Mouse (Mus musculus) c-Kit-positive CD71-positive TER-119-negative erythroid progenitor cells, embryonic 14.5 days (primary cell): Measurements from ENCODE around the gene Disp2.

Source experiments
- DNase-seq: peaks from one replicate; pipeline ENCODE4 v3.0.0-alpha.2; 2013; ENCODE audit warnings: low read depth

Gene Disp2

GRCm38 (mm10) chr2:118789501-118789900 lies 10.0 kb downstream of the Disp2 start:
- DNase-seq: no peak

DNA sequence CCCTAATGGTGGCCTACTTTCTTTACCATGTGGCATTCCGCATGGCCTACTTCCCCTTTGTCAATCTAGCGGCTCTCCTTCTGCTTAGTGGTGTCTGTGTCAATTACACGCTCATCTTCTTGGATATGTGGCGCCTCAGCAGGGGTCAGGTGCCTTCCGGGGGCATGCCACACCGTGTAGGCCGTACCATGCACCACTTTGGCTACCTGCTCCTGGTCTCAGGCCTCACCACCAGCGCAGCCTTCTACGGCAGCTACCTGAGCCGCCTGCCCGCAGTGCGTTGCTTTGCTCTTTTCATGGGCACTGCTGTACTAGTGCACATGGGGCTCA lies 10.7 kb downstream of the Disp2 start:
- no peak for DNase-seq

DNA sequence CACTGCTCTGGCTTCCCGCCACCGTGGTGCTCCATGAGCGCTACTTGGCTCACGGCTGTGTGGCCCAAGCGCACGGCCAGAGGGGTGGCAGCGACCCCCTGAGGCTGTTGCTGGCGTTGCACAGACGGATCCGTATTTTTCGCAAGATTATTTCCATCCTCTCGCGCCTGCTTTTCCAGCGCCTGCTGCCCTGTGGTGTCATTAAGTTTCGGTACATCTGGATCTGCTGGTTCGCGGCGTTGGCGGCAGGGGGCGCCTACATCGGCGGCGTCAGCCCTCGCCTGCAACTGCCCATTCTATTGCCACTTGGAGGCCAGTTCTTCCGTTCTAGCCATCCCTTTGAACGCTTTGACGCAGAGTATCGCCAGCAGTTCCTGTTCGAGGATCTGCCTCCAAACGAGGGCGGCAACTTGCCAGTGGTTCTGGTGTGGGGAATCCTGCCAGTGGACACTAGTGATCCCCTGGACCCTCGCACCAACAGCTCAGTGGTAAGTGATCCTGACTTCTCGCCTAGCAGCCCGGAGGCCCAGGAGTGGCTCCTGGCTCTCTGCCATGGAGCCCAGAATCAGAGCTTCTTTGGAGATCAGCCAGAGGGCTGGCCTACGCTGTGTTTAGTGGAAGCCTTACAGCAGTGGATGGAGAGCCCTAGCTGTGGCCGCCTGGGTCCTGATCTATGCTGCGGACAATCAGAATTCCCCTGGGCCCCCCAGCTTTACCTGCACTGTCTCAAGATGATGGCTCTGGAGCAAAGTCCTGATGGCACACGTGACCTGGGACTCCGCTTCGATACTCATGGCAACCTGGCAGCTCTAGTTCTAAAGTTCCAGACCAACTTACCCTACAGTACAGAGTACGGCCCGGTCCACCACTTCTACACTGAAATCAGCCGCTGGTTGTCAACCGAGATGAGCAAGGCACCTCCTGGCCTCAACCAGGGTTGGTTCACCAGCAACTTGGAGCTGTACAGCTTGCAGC lies 11.3 kb downstream of the Disp2 start:
- DNase-seq: no peak

GRCm38 (mm10) chr2:118791591-118792258 lies 12.2 kb downstream of the Disp2 start:
- no peak for DNase-seq

DNA sequence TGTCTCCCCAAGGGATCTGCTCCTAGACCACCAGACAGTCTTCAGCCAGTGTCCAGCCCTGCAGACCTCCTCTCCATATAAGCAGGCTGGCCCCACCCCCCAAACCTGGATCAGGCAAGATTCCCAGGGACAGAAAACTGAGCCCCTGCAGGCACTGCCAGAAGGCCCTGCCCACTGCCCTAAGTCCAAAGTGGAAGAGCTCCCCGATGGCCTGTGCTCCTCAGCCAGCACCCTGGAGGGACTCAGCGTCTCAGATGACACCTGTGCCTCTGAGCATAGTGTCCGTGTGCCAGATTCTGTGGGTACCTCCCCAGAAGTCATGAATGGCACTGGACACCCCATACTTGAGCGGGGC lies 12.7 kb downstream of the Disp2 start:
- no peak for DNase-seq

GRCm38 (mm10) chr2:118793636-118794035 lies 14.1 kb downstream of the Disp2 start:
- DNase-seq: no peak

DNA sequence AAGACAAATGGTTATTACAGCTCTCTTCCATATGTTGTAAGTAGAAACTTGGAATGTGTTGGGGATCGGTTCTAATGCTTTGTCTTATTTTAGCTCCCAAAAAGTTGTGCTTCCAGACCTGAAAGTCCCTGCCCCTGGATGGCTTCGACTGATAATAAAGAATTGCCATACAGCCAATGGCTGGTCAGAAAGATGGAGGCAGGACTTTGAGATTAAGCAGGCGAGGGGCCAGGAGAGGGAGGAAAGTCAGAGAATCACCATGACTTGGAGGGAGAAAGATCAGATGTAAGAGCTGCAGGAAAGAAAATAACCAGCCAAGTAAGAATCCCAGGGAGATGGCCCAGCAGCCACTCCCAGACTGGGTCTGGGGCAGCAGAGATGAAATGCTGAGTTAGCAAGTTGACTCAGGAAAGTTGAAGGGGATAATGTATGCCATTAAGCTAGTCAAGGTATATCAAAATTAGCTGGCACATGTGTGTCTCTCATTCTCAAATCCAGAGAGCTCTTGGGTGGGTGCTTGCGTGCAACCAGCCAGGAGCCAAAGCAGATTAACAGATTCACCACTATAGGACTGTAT lies 23.1 kb downstream of the Disp2 start:
- no peak for DNase-seq

- DNase-seq: no peak
Observed at GRCm38 (mm10) chr2:118804474-118804873, 25.0 kb downstream of the Disp2 start.

GRCm38 (mm10) chr2:118805137-118805536 lies 25.6 kb downstream of the Disp2 start:
- DNase-seq: no peak

DNA sequence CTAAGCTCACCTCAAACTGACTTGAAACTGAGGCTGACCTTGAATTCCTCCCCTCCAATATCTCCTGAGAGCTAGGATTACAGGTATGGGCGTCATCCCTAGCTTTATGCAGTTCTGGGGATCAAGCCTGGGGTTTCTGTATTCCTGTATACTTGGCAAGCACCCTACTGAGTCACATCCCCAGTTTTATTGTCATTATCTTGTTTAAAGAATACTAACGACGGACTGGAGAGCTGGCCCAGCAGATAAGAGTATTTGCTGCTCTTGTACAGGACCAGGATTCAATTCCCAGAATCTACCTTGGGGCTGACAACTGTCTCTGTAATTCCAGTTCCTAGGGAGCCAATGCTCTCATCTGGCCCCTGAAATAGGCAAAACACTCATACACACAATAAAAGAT lies 26.2 kb downstream of the Disp2 start:
- no peak for DNase-seq

DNA sequence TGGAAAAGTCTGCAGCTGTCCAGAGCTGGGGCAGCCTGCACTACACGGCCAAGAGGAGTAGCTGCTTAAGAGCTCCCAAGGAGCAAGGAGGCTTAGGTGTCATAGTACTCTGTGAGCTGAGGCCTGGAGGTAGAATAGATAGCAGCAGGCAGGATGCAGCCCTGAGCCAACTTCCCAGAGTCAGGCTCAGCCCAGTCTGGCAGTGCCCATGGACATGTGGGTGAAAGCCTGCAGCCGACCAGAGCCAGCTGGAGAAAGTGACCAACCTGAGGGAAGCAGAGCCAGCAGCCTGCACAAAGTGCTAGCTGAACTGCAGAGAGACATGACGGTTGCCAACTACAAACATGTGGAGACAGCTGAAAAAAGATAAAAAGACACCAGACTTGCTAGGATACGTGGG lies 27.3 kb downstream of the Disp2 start:
- no peak for DNase-seq

DNA sequence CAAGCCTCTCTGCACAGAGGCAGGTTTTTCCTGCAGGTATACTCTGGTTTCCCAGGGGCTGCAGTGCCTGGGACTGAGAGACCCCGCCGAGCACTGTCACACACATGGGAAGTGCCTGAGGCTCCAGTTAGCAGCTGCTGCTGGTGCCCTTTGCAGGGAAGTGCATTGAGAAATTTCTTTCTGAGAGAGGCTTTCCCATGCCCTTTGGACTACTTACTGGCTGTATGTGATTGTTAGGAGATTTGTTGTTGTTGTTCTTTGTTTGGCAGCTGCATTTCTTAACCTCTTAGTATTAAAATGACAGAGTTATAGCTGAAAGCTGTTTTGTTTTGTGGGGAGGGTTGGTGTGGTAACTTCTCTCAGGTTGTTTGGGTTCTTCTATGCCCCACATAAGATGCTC lies 31.3 kb downstream of the Disp2 start:
- no peak for DNase-seq

DNA sequence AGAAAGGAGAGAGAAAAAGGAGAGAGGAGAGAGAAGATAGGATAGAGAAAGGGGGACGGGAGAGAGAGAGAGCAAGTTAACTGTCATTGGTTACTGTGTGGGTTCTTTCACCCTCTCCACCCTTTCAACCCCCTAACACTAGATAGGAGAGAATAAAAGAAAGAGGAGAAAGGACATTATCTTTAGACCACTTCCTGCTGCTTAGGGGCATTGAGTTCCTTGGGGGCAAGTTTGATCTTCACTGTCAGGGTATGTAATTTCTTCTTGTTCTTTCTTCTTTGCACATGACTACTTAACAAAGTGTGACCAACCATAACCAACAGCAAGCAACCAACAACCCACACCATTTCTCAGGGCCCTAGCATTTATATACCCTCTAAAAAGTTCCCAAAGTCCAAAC lies 33.2 kb downstream of the Disp2 start:
- no peak for DNase-seq

GRCm38 (mm10) chr2:118813981-118814836 lies 34.7 kb downstream of the Disp2 start, which contains the start of gene Knstrn:
Knstrn (plus strand) TSS chr2:118814003.
- peak; percentile 89 for DNase-seq

DNA sequence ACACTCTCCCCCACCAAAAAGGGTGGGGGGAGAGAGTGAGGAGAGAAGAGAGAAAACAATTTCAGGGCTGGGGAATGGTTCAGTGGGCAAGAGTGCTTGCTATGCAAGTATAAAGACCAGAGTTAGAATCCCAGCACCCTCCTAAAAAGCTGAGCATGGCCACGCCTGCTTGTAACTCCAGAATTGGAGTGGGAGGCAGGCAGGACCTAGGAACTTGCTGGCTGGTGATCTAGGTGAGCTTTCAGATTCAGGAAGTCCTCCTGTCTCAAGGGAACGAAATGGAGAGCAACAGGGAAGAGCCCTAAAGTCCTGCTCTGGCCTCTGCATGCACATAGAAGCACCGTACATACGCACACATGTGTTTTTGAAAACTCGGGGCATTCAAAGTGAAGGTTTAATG lies 43.3 kb downstream of the Disp2 start:
- DNase-seq: no peak

DNA sequence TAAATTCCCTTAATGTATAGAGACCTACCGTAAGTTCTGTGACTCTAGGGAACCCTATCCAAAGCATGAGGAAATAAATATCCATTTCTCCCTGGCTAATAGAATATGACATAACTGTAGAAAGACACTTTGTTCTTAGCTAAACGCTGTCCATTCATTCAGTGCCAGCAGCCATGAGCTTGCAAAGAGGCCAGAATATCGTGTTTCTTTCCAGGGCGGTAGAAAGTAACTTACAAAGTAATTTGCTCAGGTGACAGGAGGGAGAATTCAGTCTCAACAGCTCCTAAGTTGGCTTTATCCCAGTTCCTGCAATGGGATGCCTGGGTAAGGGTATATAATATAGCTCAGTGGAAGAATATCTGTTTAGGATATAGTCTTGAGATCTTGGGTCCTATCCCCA lies 44.9 kb downstream of the Disp2 start:
- DNase-seq: no peak

DNA sequence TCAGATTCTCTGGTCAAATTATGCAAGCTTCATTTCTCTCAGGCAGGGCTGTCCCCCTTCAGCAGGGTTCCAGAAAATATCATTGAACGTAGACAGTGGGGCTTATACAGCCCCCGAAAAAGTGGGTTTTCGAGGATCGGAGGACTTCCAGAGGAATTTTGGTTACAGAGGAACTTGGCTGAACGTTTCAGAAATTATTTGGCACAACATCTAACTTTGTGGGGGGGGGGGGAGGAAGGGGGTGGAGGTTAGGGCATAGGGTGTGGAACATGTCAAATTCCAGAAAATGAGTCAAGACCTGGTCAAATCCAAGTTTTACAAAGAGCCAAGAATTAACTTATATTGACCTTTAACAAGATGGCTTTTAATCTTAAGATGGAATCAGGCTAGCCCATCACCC lies 49.6 kb downstream of the Disp2 start:
- no peak for DNase-seq

GRCm38 (mm10) chr2:118834061-118834460 lies 54.5 kb downstream of the Disp2 start:
- DNase-seq: no peak

DNA sequence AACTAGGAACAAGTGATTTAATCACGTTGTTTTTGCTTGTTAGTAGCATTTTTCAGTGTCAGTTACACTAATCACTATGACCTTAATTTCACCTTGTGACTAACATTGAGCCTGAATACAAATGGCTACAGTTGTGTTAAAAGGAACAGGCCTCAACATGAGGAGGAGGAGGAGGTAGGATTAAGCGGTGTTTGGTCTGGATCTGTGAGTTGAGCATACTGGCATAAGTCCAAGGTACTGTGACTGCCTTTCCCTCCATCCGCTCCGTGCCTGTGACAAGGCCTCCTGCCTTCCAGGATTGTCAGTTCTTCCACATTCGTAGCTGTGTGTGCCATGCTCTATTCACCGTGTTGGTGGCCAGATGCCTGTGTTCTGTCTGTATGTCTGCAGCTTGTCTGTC lies 55.6 kb downstream of the Disp2 start:
- DNase-seq: no peak

- no peak for DNase-seq
Observed at GRCm38 (mm10) chr2:118838330-118838729, 58.8 kb downstream of the Disp2 start.

- DNase-seq: no peak
Observed at GRCm38 (mm10) chr2:118841186-118841585, 61.7 kb downstream of the Disp2 start.

DNA sequence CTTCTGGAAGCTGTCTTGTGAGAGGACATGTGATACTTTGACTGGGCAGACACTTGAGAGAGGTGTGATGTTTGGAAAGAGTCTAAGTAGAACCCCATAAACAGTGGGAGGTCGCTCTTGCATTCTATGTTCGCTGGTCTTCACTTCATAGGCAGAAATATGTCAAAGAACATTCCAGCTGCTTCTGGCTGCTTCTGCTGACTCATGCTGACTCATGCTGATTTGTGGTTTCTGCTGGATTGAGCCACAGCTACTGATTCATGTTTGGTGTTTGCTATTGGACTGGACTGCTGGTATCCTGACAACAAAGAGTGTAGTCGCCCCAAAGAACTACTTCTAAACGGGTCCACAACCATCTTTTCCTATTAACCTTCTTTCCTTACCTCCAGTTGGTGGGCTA lies 62.3 kb downstream of the Disp2 start:
- DNase-seq: no peak
